Mouse (Mus musculus): ENCODE data around the gene Wdr81. TPM values are rescaled to one million over a fixed set of nuclear protein-coding genes. Genes with fewer than 3 reads are reported as not detected.

Gene Wdr81
- polyA plus RNA-seq, 1 experiment from 2014 or later: 7.7 TPM

DNA sequence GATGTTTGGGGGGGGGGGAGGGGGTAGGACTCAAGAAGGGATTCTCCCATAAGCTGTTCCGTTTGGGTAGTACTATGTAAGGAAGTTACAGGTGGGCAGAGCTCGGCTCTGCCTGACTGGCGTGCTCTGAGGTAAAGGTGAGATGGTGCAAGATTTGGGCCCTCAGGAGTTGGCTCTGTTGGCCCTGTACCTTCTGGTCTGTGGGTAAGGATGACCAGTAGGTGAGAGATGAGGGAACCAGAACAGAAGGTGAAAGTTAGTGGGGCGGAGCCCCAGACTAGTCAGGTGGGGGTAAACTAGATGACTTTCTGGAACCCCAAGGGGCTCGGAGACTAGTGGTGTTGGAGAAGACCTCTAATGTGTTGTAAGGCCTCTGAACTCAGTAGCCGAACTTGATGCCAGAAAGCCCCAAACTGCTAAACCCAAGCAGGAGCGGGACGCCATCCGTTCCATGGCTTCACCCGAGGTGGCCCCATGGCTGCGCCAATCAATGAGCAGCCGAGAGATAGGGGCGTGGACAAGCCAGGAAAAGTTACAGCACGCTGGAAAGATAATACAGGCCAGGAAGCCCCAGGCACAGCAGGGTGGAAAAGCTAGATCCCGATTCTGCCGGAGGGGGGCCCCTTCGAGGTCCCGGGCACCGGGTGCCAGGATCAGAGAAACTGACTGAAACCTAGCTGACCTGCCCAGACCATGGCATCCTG lies 13.1 kb upstream of the Wdr81 start:
- H3K9me3 ChIP-seq: no peaks in the 10 kb centered on the region
- 18% methylated on average over 19 of the region's 19 CpGs for WGBS
- peak overlapping the region; percentile 14; the same call in 1 of the 2 replicates for H3K4me3 ChIP-seq
- H3K27me3 ChIP-seq: no peaks in the 10 kb centered on the region
- peaks cover 8% of the 10 kb centered on the region; the same call in 1 of the 2 replicates for H3K36me3 ChIP-seq
- H3K4me1 ChIP-seq: peaks cover 10% of the 10 kb centered on the region
- no peak for ATAC-seq (replicated peaks)
- no peak overlapping the region for H3K27ac ChIP-seq (replicated peaks)
- peak overlapping the region; percentile 41 for H3K4me2 ChIP-seq (replicated peaks)
- H3K9ac ChIP-seq (replicated peaks): no peak overlapping the region

DNA sequence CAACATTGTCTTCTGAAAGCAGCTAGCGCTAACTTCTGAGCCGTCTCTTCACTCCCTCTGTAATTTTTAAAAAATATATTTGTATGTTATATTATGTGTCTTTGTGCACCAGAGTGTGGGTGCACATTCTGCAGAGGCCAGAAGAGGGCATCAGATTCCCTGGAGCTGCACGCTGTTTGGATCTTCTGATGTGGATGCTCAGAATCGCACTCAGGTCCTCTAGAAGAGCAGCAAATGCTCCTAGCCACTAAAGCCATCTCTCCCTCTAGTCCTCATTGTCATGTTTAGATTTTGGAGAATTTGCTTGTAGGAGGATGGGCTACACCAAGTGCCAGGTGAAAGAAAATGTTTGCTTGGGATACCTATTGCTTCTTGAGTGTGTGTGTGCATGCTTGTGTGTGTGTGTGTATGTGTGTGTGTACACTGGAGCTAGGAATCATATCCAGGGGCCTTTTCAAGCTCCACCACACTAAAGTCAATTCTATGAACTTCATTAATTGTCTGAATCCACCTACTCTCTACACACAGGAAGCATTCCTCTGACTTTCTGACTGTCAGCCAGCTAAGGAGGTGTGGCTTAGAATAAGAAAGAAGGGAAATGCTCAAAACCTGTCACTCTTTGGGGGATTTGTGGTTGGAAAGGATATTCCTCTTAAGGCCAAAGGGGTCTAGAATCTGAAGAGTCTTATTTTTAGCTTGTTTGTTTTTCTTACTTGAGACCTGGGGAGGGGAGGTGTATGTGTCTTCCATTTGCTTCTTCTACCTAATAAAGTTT lies 12.4 kb upstream of the Wdr81 start:
- no peak overlapping the region for H3K4me2 ChIP-seq (replicated peaks)
- no peaks in the 10 kb centered on the region for H3K27me3 ChIP-seq
- no peak overlapping the region for H3K27ac ChIP-seq (replicated peaks)
- H3K9ac ChIP-seq (replicated peaks): no peak overlapping the region
- H3K4me1 ChIP-seq: peaks cover 17% of the 10 kb centered on the region
- no peak overlapping the region for H3K4me3 ChIP-seq
- H3K9me3 ChIP-seq: no peaks in the 10 kb centered on the region
- ATAC-seq (replicated peaks): no peak
- H3K36me3 ChIP-seq: peaks cover 8% of the 10 kb centered on the region; the same call in 1 of the 2 replicates
- WGBS: 97% methylated on average over 4 of the region's 4 CpGs

DNA sequence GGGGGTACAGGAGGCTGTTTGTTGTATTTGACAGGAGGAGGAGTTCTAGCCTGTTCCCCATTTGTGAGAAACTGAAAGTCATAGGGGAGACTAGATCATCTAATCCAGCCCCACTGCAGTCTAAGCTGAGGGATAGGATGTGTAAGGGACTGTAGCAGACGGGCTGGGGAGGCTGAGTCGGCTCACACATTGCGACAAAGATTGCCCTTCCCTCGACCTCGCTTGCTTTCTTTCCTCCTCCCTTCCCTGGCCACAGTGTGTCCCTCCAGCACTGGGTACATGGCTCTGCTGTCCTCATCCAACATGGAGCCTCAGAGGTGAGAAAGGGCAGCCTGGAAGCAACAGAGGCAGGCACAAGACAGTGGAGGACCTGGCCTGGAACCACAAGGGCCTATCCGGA lies 10.5 kb upstream of the Wdr81 start:
- Histone ChIP-seq H3K4me2 (replicated peaks) (no peak overlapping the region), H3K4me3 (no peak overlapping the region), H3K9ac (replicated peaks) (no peak overlapping the region), H3K9me3 (no peaks in the 10 kb centered on the region), H3K27ac (replicated peaks) (no peak overlapping the region), H3K27me3 (no peaks in the 10 kb centered on the region), H3K36me3 (peaks cover 8% of the 10 kb centered on the region; the same call in 1 of the 2 replicates), H3K4me1 (peaks cover 28% of the 10 kb centered on the region)
- ATAC-seq (replicated peaks): no peak
- WGBS: 81% methylated on average over 6 of the region's 6 CpGs

- no peaks in the 10 kb centered on the region for H3K27me3 ChIP-seq
- H3K36me3 ChIP-seq: peaks cover 8% of the 10 kb centered on the region; the same call in 1 of the 2 replicates
- no peak overlapping the region for H3K4me2 ChIP-seq (replicated peaks)
- H3K9me3 ChIP-seq: no peaks in the 10 kb centered on the region
- no peak overlapping the region for H3K9ac ChIP-seq (replicated peaks)
- no peak overlapping the region for H3K4me3 ChIP-seq
- ATAC-seq (replicated peaks): no peak
- no peak overlapping the region for H3K27ac ChIP-seq (replicated peaks)
- 86% methylated on average over 6 of the region's 6 CpGs for WGBS
- H3K4me1 ChIP-seq: peaks cover 32% of the 10 kb centered on the region
These were observed 9.9 kb upstream of the Wdr81 start for GRCm38 (mm10) chr11:75464417-75464816.

DNA sequence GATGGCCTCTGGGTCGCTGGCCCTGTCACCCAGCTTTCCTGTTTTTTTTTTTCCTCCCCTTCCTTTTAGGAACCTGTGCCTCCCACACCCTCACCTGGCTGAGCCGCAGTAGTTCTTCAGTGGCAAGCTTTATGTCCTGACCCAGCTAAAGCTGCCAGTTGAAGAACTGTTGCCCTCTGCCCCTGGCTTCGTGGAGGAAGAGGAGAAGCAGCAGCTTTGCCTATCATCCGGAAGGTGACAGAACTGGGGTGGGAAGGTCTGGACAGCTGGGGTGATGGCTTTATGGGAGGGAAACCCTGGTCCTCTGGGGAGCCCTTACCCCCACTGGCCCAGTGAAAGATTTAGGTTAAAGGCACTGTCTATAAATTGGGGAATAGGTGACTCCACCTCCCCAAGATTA lies 9.1 kb upstream of the Wdr81 start:
- peaks cover 32% of the 10 kb centered on the region for H3K4me1 ChIP-seq
- H3K4me2 ChIP-seq (replicated peaks): no peak overlapping the region
- no peaks in the 10 kb centered on the region for H3K9me3 ChIP-seq
- no peak overlapping the region for H3K4me3 ChIP-seq
- ATAC-seq (replicated peaks): no peak
- no peak overlapping the region for H3K9ac ChIP-seq (replicated peaks)
- no peaks in the 10 kb centered on the region for H3K27me3 ChIP-seq
- peaks cover 8% of the 10 kb centered on the region; the same call in 1 of the 2 replicates for H3K36me3 ChIP-seq
- no peak overlapping the region for H3K27ac ChIP-seq (replicated peaks)
- 72% methylated on average over 4 of the region's 4 CpGs for WGBS

GRCm38 (mm10) chr11:75462865-75463336 lies 8.4 kb upstream of the Wdr81 start:
- Histone ChIP-seq H3K4me1 (peaks cover 29% of the 10 kb centered on the region), H3K4me2 (replicated peaks) (peak overlapping the region; percentile 98; the same call in 1 of the 2 replicates), H3K9me3 (no peaks in the 10 kb centered on the region), H3K27me3 (no peaks in the 10 kb centered on the region), H3K4me3 (peak overlapping the region; percentile 72; the same call in 1 of the 2 replicates), H3K36me3 (peaks cover 8% of the 10 kb centered on the region; the same call in 1 of the 2 replicates), H3K9ac (replicated peaks) (no peak overlapping the region), H3K27ac (replicated peaks) (no peak overlapping the region)
- ATAC-seq (replicated peaks): no peak
- WGBS: 1% methylated on average over 9 of the region's 9 CpGs

DNA sequence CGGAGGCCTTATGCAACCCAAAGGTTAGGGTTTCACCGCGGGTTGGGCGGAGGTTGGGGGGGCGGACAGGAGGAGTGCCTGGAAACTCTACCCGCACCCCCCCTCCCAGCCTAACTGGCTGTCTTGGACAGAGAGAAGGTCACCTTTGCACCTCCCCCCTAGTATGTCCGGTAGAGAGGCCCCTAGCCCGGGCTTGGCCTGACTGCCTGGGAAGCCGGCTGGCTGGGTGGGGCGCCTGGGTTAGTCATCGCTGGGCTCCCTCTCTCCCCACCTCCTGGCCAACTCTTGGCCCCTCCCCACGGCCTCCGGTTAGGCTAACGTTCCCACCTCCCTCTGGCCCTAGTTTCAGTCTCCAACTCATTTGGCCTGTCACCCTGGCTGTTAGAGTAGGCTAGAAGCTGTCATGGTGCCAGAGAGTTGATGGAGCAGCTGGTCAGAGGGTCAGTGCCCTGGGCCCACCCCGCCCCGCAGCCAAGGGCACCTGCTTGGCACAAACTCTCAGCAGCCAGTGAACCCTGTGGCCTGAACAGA lies 7.8 kb upstream of the Wdr81 start:
- peaks cover 8% of the 10 kb centered on the region; the same call in 1 of the 2 replicates for H3K36me3 ChIP-seq
- WGBS: 5% methylated on average over 15 of the region's 16 CpGs
- 0 out of 2 replicates have a peak overlapping the region, but pooled peaks have one; percentile 3 for H3K27ac ChIP-seq (replicated peaks)
- peaks cover 28% of the 10 kb centered on the region for H3K4me1 ChIP-seq
- peak overlapping the region; percentile 72 for H3K4me3 ChIP-seq
- peak overlapping the region; percentile 98 for H3K4me2 ChIP-seq (replicated peaks)
- H3K27me3 ChIP-seq: no peaks in the 10 kb centered on the region
- ATAC-seq (replicated peaks): no peak
- no peaks in the 10 kb centered on the region for H3K9me3 ChIP-seq
- H3K9ac ChIP-seq (replicated peaks): peak overlapping the region; percentile 61

DNA sequence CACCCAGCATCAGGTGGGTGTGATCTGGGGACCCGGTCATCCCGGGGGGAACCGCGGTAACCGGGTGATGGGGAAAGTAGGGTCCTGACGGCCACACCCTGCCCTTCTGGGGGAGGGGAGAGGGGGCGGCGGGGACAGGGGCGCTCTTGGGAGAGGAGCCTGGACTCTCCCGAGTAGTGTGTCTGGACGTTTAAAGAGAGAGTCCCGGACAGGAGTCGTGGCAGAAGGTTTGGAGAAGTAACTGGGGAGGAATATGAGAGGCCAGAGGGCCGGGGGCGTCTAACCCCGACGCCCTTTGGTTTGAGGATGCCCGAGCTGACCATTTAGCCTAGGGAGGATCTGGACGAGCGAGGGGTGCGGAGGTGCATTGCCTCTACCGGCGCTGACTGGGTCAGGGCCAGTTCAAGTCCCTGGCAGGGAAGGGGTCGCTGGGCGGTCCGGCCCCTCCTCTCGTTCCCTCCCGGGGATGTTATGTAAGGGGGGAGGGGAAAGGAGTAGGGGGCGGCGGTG lies 7.3 kb upstream of the Wdr81 start:
- no peaks in the 10 kb centered on the region for H3K9me3 ChIP-seq
- peaks cover 8% of the 10 kb centered on the region; the same call in 1 of the 2 replicates for H3K36me3 ChIP-seq
- H3K4me2 ChIP-seq (replicated peaks): peak overlapping the region; percentile 98
- H3K27me3 ChIP-seq: no peaks in the 10 kb centered on the region
- peaks cover 28% of the 10 kb centered on the region for H3K4me1 ChIP-seq
- WGBS: under 1% methylated on average over 28 of the region's 30 CpGs
- H3K9ac ChIP-seq (replicated peaks): peak overlapping the region; percentile 61
- peak overlapping the region; percentile 58 for H3K27ac ChIP-seq (replicated peaks)
- peak overlapping the region; percentile 72 for H3K4me3 ChIP-seq
- ATAC-seq (replicated peaks): no peak; the same call in 1 of the 2 replicates

DNA sequence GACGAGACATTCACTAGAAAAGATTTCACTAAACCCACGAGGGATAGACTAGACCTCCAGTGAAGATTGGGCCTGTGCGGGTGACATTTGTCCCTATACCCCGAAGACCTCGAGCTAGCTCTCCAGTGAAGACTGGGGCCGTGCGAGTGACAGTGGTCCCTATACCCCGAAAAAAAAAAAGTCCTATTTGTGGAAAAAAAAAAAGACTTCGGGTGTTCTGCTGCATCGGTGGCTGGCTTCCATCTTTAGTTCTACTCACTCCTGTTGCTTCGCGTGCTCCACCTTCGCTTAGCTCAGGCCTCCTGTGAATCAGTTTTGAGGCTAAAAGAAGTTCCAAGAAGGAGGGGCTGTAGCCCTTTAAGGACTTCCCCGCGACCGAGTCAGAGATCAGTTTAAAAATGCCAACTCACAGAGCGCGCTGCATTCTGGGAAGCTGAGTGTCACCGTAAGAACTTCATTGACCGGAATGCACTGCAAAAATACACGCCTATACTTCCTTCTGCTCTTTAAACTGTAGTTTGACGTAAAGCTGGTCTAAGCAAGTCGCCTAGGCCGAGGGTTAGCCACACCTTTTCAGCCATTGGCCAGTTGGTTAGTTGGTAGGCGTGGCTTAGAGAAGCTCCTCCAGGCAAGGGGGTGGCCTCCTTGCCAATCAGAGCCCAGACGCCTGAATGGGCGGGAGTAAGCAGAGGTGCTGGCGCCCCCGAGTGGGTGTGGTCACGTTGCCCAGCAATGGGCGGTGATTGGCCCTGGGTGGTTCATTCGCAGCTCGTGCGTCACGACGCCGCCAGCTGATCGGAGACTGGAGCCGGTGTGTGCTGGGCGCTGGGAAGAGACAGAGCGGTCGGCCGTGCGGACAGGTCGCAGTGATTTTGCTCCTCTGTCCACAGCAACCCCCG lies 6.6 kb upstream of the Wdr81 start, which contains the start of gene Tlcd2:
Tlcd2 (plus strand) TSS at position 872 of the 899 bp plus-strand sequence.
- 0% methylated on average over 46 of the region's 46 CpGs for WGBS
- Histone ChIP-seq H3K4me2 (replicated peaks) (peak within 1 kb of the TSS; percentile 98), H3K4me3 (peak within 1 kb of the TSS; percentile 72), H3K9ac (replicated peaks) (peak within 1 kb of the TSS; percentile 61), H3K9me3 (no peaks in the 10 kb centered on the region), H3K36me3 (peaks cover 8% of the 10 kb centered on the region; the same call in 1 of the 2 replicates), H3K27me3 (no peaks in the 10 kb centered on the region), H3K27ac (replicated peaks) (peak within 1 kb of the TSS; percentile 85), H3K4me1 (peaks cover 28% of the 10 kb centered on the region)
- peak; percentile 96 for ATAC-seq (replicated peaks)

DNA sequence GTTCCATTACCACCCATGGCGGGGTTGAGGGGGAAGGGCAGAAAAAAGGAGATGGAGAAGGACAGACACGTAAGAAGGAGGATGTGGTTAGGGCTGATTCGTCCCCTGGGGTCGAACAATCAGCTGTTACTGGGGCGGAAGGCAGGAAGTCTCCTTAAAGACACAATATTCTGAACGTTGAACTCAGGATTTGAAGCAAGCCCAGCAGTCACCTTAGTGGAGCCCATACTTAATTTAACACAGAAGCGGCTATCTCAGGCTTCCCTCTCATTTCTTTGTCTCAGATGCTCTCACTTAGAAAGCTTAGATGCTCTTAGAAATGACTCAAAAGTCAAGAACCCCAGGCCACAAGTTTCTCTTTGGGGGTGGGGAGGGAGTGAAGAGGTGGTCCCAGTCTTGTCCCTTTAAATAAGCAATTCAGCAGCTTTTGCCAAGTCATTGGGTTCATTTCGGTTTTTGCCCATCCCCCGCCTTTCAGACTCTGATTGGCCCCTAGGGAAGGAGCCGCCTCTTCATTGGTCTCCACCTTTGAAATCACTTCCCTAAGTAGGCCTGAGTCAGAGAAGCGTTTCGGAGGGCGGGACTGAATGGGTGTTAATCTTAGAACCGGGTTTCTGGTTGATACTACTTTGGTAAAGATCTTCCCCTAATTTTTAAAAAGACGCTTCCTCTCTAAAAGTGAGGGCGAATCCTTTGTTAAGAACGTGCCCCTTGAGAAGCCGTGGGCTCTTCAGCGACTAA lies 5.8 kb upstream of the Wdr81 start:
- peak overlapping the region; percentile 72 for H3K4me3 ChIP-seq
- H3K27ac ChIP-seq (replicated peaks): peak overlapping the region; percentile 85
- peak overlapping the region; percentile 74 for H3K4me2 ChIP-seq (replicated peaks)
- peaks cover 29% of the 10 kb centered on the region for H3K4me1 ChIP-seq
- peak; percentile 44 for ATAC-seq (replicated peaks)
- H3K9me3 ChIP-seq: no peaks in the 10 kb centered on the region
- H3K27me3 ChIP-seq: no peaks in the 10 kb centered on the region
- peaks cover 2% of the 10 kb centered on the region; the same call in 1 of the 2 replicates for H3K36me3 ChIP-seq
- H3K9ac ChIP-seq (replicated peaks): peak overlapping the region; percentile 32
- WGBS: 3% methylated on average over 19 of the region's 19 CpGs

Data from forebrain, embryonic 15.5 days (tissue).